Comparison of ENCODE assay signal across 9 mouse cellular contexts in the genomic region with DNA sequence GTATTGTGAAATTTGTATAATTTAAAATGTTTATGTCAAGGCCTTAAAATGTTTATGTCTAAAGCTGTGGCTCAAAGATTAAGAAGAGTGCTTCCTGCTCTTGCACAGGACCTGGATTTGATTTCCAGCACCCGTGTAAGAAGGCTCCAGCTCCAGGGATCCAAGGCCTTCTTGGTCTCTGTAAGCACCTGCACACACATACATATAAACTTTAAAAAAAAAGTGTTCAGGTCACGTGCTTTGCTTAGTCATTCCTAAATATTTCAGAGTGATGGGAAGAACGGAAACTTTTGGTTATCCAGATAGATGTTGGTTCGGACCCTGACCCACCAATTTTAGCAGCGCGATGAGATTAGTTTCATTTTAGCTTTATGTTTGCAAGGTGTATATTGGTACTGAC. TPM values are rescaled to one million over a fixed set of nuclear protein-coding genes. Genes with fewer than 3 reads are reported as not detected.
A peak's percentile ranks its signal among the peaks of the same experiment; 100 is the strongest.
DNase-seq lines count a peak whose midpoint lies in the region; ATAC-seq and TF ChIP-seq lines count a peak whose summit lies in the region.
"Had no signal": no experiment of that assay in that cellular context is flagged by ENCODE, and none has a peak within 500 bp of the region (broad histone marks: within the 10 kb centered on the region; RNA-seq: fewer than 3 reads in every experiment).

No protein-coding gene starts in this region.

- no peaks in the 10 kb centered on the region for H3K9me3 ChIP-seq in kidney, embryonic 15.5 days (replicated peaks)
- no peaks in the 10 kb centered on the region for H3K9me3 ChIP-seq in hindbrain, postnatal 0 days (ENCODE audit: low read length)

- H3K4me3 ChIP-seq in kidney, embryonic 15.5 days (replicated peaks), result peak overlapping the region; percentile 77
- H3K4me3 ChIP-seq in cortical plate, adult 2 months (ENCODE audit: insufficient read depth, low read length), result peak overlapping the region; percentile 77; the same call in 1 of the 2 replicates
- H3K4me3 ChIP-seq in hindbrain, postnatal 0 days (ENCODE audit: low read length), result peak overlapping the region; percentile 62
- peak overlapping the region; percentile 66 for H3K4me3 ChIP-seq in myocyte

- 0 out of 2 replicates have a peak, but pooled peaks cover 6% of the 10 kb centered on the region for H3K27me3 ChIP-seq in kidney, embryonic 15.5 days
- H3K27me3 ChIP-seq in hindbrain, postnatal 0 days (ENCODE audit: insufficient read depth, low read length), result no peaks in the 10 kb centered on the region
- H3K27me3 ChIP-seq in myocyte (ENCODE audit: control insufficient read depth, insufficient read depth, insufficient read length), result peaks cover 6% of the 10 kb centered on the region

- H3K27ac ChIP-seq in kidney, embryonic 15.5 days, result 0 out of 2 replicates have a peak overlapping the region, but pooled peaks have one; percentile 4
- H3K27ac ChIP-seq in cortical plate, adult 2 months (ENCODE audit: insufficient read depth, low read length), result no peak overlapping the region
- H3K27ac ChIP-seq in hindbrain, postnatal 0 days, result no peak overlapping the region

- H3K79me2 ChIP-seq in myocyte (ENCODE audit: control insufficient read depth, insufficient read depth), result no peaks in the 10 kb centered on the region

- TF ChIP-seq POLR2A in cortical plate, adult 2 months (IDR thresholded peaks at IDR 0.05; ENCODE audit: extremely low read depth, insufficient read depth, low read length), result no peak
- TF ChIP-seq POLR2A in myocyte (IDR thresholded peaks at IDR 0.05; ENCODE audit: insufficient read length, low read depth), result no peak

- no peak for TF ChIP-seq CTCF in cortical plate, adult 2 months (IDR thresholded peaks at IDR 0.05; ENCODE audit: extremely low read depth, insufficient read depth, low read length)
- no peak for TF ChIP-seq CTCF in hindbrain, postnatal 0 days (IDR thresholded peaks at IDR 0.05; ENCODE audit: low read depth)

- peak overlapping the region; percentile 90 for H3K4me2 ChIP-seq in kidney, embryonic 15.5 days
- H3K4me2 ChIP-seq in hindbrain, postnatal 0 days (ENCODE audit: low read depth, low read length), result peak overlapping the region; percentile 76
- H3K4me2 ChIP-seq in myocyte (ENCODE audit: low read depth), result peak overlapping the region; percentile 85

- peak overlapping the region; percentile 83 for H3ac ChIP-seq in myocyte (ENCODE audit: control insufficient read depth, insufficient read length)

- no peak for DNase-seq in kidney, postnatal 36 days
- DNase-seq in hindbrain, postnatal 0 days (ENCODE audit: low spot score), result peak; percentile 5
- no peak for DNase-seq in adrenal gland, postnatal 10 days
- no peak for DNase-seq in frontal cortex, adult 2 months (ENCODE audit: extremely low spot score in 1 of 2, low spot score in 1 of 2)
- DNase-seq: right cerebral cortex, adult 18-20 months had no signal

- H3K4me1 ChIP-seq in kidney, embryonic 15.5 days, result peaks cover 10% of the 10 kb centered on the region
- no peaks in the 10 kb centered on the region for H3K4me1 ChIP-seq in cortical plate, adult 2 months (ENCODE audit: control insufficient read depth, insufficient read depth, low read length)
- H3K4me1 ChIP-seq in hindbrain, postnatal 0 days (ENCODE audit: insufficient read depth, low read length), result no peaks in the 10 kb centered on the region

- H3K9ac ChIP-seq in kidney, embryonic 15.5 days, result 0 out of 2 replicates have a peak overlapping the region, but pooled peaks have one; percentile 88
- peak overlapping the region; percentile 68; the same call in 1 of the 2 replicates for H3K9ac ChIP-seq in hindbrain, postnatal 0 days (replicated peaks; ENCODE audit: low read length)

- no peak for ATAC-seq in kidney, embryonic 15.5 days (replicated peaks; ENCODE audit: low FRiP score)
- no peak for ATAC-seq in hindbrain, postnatal 0 days
- ATAC-seq in inflammation-experienced regulatory T-cells, adult 6 months, result no peak

- no peaks in the 10 kb centered on the region for H3K36me3 ChIP-seq in kidney, embryonic 15.5 days
- H3K36me3 ChIP-seq in hindbrain, postnatal 0 days (ENCODE audit: insufficient read depth, low read length), result no peaks in the 10 kb centered on the region
- H3K36me3 ChIP-seq in myocyte (ENCODE audit: control insufficient read depth, insufficient read depth), result no peaks in the 10 kb centered on the region

- 72% methylated on average over 6 of the region's 6 CpGs for WGBS in kidney, embryonic 15.5 days
- 69% methylated on average over 6 of the region's 6 CpGs for WGBS in hindbrain, postnatal 0 days

TF ChIP-seq in myocyte, 11 proteins besides CTCF, POLR2A, EP300 and RAD21:
- no peak for TF ChIP-seq USF1 (IDR thresholded peaks at IDR 0.05; ENCODE audit: low read depth)
- no peak for TF ChIP-seq CEBPB (IDR thresholded peaks at IDR 0.05; ENCODE audit: insufficient read depth, poor library complexity, severe bottlenecking)
- TF ChIP-seq MYOD1 (IDR thresholded peaks at IDR 0.05; ENCODE audit: control insufficient read depth in 1 of 3, insufficient read length in 2 of 3, low read depth in 2 of 3), result no peak
- TF ChIP-seq SRF (IDR thresholded peaks at IDR 0.05; ENCODE audit: control insufficient read depth, insufficient read length, low read depth), result no peak
- no peak for TF ChIP-seq REST (IDR thresholded peaks at IDR 0.05; ENCODE audit: insufficient read depth, insufficient read length)
- TF ChIP-seq TCF12 (IDR thresholded peaks at IDR 0.05; ENCODE audit: insufficient read depth, poor library complexity, severe bottlenecking), result no peak
- TF ChIP-seq TCF3 (IDR thresholded peaks at IDR 0.05; ENCODE audit: insufficient read length, low read depth), result no peak
- no peak for TF ChIP-seq E2F4 (IDR thresholded peaks at IDR 0.05; ENCODE audit: insufficient read depth)
- TF ChIP-seq MYOG (IDR thresholded peaks at IDR 0.05; ENCODE audit: control insufficient read depth in 1 of 3, insufficient read depth in 1 of 3, insufficient read length in 2 of 3, low read depth in 2 of 3), result no peak
- no peak for TF ChIP-seq MAX (IDR thresholded peaks at IDR 0.05; ENCODE audit: low read depth)
- no peak for TF ChIP-seq POLR2AphosphoS2 (IDR thresholded peaks at IDR 0.05; ENCODE audit: insufficient read length, low read depth)
TF ChIP-seq in myocyte: peak in this region for 0.

RNA-seq across cellular contexts. Expression of gene Abcc10, which starts 0.6 kb away (rescaled TPM):
- 5.8 and 6.3 TPM in 2 replicates for polyA plus RNA-seq in kidney, embryonic 15.5 days (2015; fragmentation: Nextera tagmentation; extraction: Ambion mirVana)
- polyA plus RNA-seq in cortical plate, adult 2 months (2012; rRNA removed), result 10.4 and 10.6 TPM in 2 replicates
- total RNA-seq in hindbrain, postnatal 0 days (2014; rRNA removed), result 12.8 and 16.4 TPM in 2 replicates
- 6.6 and 7.3 TPM in 2 replicates for polyA plus RNA-seq in hindbrain, postnatal 0 days (2015; fragmentation: Nextera tagmentation; extraction: Ambion mirVana)
- polyA plus RNA-seq in myocyte (2012; fragmentation: generic; extraction: Trizol), result 4.6 TPM
- 10 to 100 TPM in 1 of 2 experiments, 1 to 10 TPM in 1; 8.2 to 14.2 TPM for total RNA-seq in adrenal gland, postnatal 10 days (2021)
- polyA plus RNA-seq in frontal cortex, adult 2 months (2012; rRNA removed), result 10.9 and 11.4 TPM in 2 replicates
- 1 to 10 TPM; 1.8 to 3.9 (median 2.8) TPM for polyA plus RNA-seq in inflammation-experienced regulatory T-cells, adult 6 months (2017; shearing (Covaris generic))

RNA-seq across cellular contexts. Expression of gene Dlk2, which starts 31.5 kb away (rescaled TPM):
- 0.42 and 0.85 TPM in 2 replicates for polyA plus RNA-seq in kidney, embryonic 15.5 days (2015; fragmentation: Nextera tagmentation; extraction: Ambion mirVana)
- 127 and 136 TPM in 2 replicates for polyA plus RNA-seq in cortical plate, adult 2 months (2012; rRNA removed)
- total RNA-seq in hindbrain, postnatal 0 days (2014; rRNA removed), result 67.1 and 67.7 TPM in 2 replicates
- polyA plus RNA-seq in hindbrain, postnatal 0 days (2015; fragmentation: Nextera tagmentation; extraction: Ambion mirVana), result 20.2 and 23.9 TPM in 2 replicates
- 1.8 TPM for polyA plus RNA-seq in myocyte (2012; fragmentation: generic; extraction: Trizol)
- 1 to 10 TPM in 1 of 2 experiments, under 1 TPM in 1; 0.78 to 1.3 TPM for total RNA-seq in adrenal gland, postnatal 10 days (2021)
- polyA plus RNA-seq in frontal cortex, adult 2 months (2012; rRNA removed), result 81.5 and 96.0 TPM in 2 replicates
- not detected for polyA plus RNA-seq in inflammation-experienced regulatory T-cells, adult 6 months (2017; shearing (Covaris generic))

RNA-seq across cellular contexts. Expression of gene Tjap1, which starts 45.9 kb away (rescaled TPM):
- 40.3 and 47.7 TPM in 2 replicates for polyA plus RNA-seq in kidney, embryonic 15.5 days (2015; fragmentation: Nextera tagmentation; extraction: Ambion mirVana)
- polyA plus RNA-seq in cortical plate, adult 2 months (2012; rRNA removed), result 60.2 and 62.8 TPM in 2 replicates
- 30.7 and 43.3 TPM in 2 replicates for total RNA-seq in hindbrain, postnatal 0 days (2014; rRNA removed)
- 19.5 and 19.9 TPM in 2 replicates for polyA plus RNA-seq in hindbrain, postnatal 0 days (2015; fragmentation: Nextera tagmentation; extraction: Ambion mirVana)
- 50.9 TPM for polyA plus RNA-seq in myocyte (2012; fragmentation: generic; extraction: Trizol)
- 10 to 100 TPM; 42.0 to 52.6 TPM for total RNA-seq in adrenal gland, postnatal 10 days (2021)
- polyA plus RNA-seq in frontal cortex, adult 2 months (2012; rRNA removed), result 44.4 and 51.5 TPM in 2 replicates
- polyA plus RNA-seq in inflammation-experienced regulatory T-cells, adult 6 months (2017; shearing (Covaris generic)), result 10 to 100 TPM; 16.2 to 20.0 (median 19.1) TPM

RNA-seq across cellular contexts. Expression of gene Zfp318, which starts 54.8 kb away (rescaled TPM):
- 9.9 and 10.3 TPM in 2 replicates for polyA plus RNA-seq in kidney, embryonic 15.5 days (2015; fragmentation: Nextera tagmentation; extraction: Ambion mirVana)
- polyA plus RNA-seq in cortical plate, adult 2 months (2012; rRNA removed), result 29.4 and 29.6 TPM in 2 replicates
- 20.1 and 24.5 TPM in 2 replicates for total RNA-seq in hindbrain, postnatal 0 days (2014; rRNA removed)
- 22.9 and 23.2 TPM in 2 replicates for polyA plus RNA-seq in hindbrain, postnatal 0 days (2015; fragmentation: Nextera tagmentation; extraction: Ambion mirVana)
- polyA plus RNA-seq in myocyte (2012; fragmentation: generic; extraction: Trizol), result 4.2 TPM
- 10 to 100 TPM; 24.6 to 30.7 TPM for total RNA-seq in adrenal gland, postnatal 10 days (2021)
- polyA plus RNA-seq in frontal cortex, adult 2 months (2012; rRNA removed), result 29.6 and 30.7 TPM in 2 replicates
- polyA plus RNA-seq in inflammation-experienced regulatory T-cells, adult 6 months (2017; shearing (Covaris generic)), result 1 to 10 TPM; 2.5 to 5.7 (median 3.9) TPM
